Mouse (Mus musculus) intestine, embryonic 15.5 days (tissue): ENCODE data around the gene Olfr464. TPM values are rescaled to one million over a fixed set of nuclear protein-coding genes. Genes with fewer than 3 reads are reported as not detected.
A peak's percentile ranks its signal among the peaks of the same experiment; 100 is the strongest.
"Not testable (repeated sequence)": the region's sequence is repeated elsewhere in the genome, so short reads cannot be mapped to it uniquely, and the experiment has no call there.

ENCODE experiments used
- ATAC-seq: fragments of 200-750 bp; cut with Nextera tagmentation; 2 replicates; pipeline ENCODE4 v1.8.0; 2017; ENCODE audit warnings: moderate TSS enrichment, moderate library complexity
- H3K27ac ChIP-seq: fragments of 300-500 bp; sonication (generic); 2 replicates; pipeline ENCODE4 v1.5.1; 2015; ENCODE audit warnings: mild to moderate bottlenecking, inconsistent platforms
- H3K27me3 ChIP-seq: fragments of 300-500 bp; sonication (generic); replicated peaks from 2 replicates; pipeline ENCODE4 v1.6.1; 2015; ENCODE audit warnings: inconsistent platforms
- H3K36me3 ChIP-seq: fragments of 300-500 bp; sonication (generic); 2 replicates; pipeline ENCODE4 v1.6.1; 2015; ENCODE audit warnings: inconsistent platforms
- H3K4me1 ChIP-seq: fragments of 300-500 bp; sonication (generic); replicated peaks from 2 replicates; pipeline ENCODE4 v1.6.1; 2015; ENCODE audit warnings: inconsistent platforms
- H3K4me2 ChIP-seq: fragments of 300-500 bp; sonication (generic); replicated peaks from 2 replicates; pipeline ENCODE4 v1.6.1; 2015; ENCODE audit warnings: mild to moderate bottlenecking, inconsistent platforms
- H3K4me3 ChIP-seq: fragments of 300-500 bp; sonication (generic); replicated peaks from 2 replicates; pipeline ENCODE4 v1.5.1; 2015; ENCODE audit warnings: inconsistent platforms
- H3K9ac ChIP-seq: fragments of 300-500 bp; sonication (generic); 2 replicates; pipeline ENCODE4 v1.6.1; 2015; ENCODE audit warnings: inconsistent platforms
- H3K9me3 ChIP-seq: fragments of 300-500 bp; sonication (generic); 2 replicates; pipeline ENCODE4 v1.6.1; 2016; ENCODE audit warnings: inconsistent platforms
- WGBS: fragments of 180-500 bp; shearing (Covaris S2); methylation state at CpG from one replicate; pipeline ENCODE4 v1.1.7; 2015; 5-methylcytosine and 5-hydroxymethylcytosine counted together
- polyA plus RNA-seq: library from polyadenylated mRNA; unstranded; fragments of >200 nt; fragmentation: Nextera tagmentation; extraction: Ambion mirVana; gene quantifications from 2 replicates; pipeline ENCODE4 v1.2.1, GENCODE M21; 2015

The Olfr464 gene
- polyA plus RNA-seq, 1 experiment from 2014 or later: not detected

DNA sequence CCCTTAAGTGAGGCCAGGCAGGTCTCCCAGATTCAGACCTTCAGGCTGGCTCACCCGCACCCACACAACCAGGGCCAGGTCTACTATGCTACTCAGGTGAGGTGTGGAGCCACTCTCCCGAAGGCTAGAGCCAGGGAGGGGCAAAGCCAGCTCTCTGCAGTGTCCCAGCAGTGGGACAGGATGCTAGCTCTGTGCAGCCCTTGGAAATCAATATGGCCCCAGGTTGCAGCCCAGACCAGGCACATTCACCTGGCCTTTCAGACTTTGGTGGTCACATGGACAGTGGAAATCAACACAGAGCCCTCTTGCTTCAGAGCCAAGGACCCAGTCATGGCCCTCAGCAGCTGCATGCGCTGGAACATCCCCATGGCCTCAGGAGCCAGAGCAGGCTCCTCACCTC lies 16.4 kb downstream of the Olfr464 start:
- no peak overlapping the region for H3K9ac ChIP-seq
- H3K4me2 ChIP-seq: no peak overlapping the region
- no peaks in the 10 kb centered on the region for H3K27me3 ChIP-seq
- H3K27ac ChIP-seq: no peak overlapping the region
- no peak overlapping the region for H3K4me3 ChIP-seq
- H3K36me3 ChIP-seq: no peaks in the 10 kb centered on the region
- no peak for ATAC-seq
- 84% methylated on average over 3 of the region's 3 CpGs for WGBS
- no peaks in the 10 kb centered on the region for H3K9me3 ChIP-seq
- no peaks in the 10 kb centered on the region for H3K4me1 ChIP-seq

DNA sequence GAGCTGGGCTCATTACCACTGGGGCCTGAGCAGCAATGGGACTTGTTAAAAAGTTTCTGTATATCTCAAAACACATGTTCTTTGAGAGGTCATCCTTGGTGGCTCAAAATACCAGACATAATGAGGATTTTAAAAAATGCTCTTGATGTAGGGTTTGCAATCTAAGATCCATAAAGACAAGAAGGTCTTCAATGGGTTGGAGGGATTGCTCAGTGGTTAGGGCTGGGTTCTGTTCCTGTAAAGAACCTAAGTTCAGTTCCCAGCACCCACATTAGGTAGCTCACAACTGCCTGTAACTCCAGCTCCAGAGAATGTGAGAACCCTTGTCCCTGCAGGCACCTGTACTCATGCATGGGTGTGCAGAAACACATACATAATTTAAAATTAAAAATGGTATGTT lies 23.5 kb downstream of the Olfr464 start, which contains the start of gene Olfr463:
Olfr463 (minus strand) TSS at position 101 of the 400 bp plus-strand sequence.
- Histone ChIP-seq H3K27ac (no peak within 1 kb of the TSS), H3K9ac (no peak within 1 kb of the TSS), H3K4me3 (no peak within 1 kb of the TSS), H3K27me3 (no peaks in the 10 kb centered on the region), H3K4me2 (no peak within 1 kb of the TSS), H3K36me3 (no peaks in the 10 kb centered on the region), H3K9me3 (no peaks in the 10 kb centered on the region), H3K4me1 (no peaks in the 10 kb centered on the region)
- no peak for ATAC-seq

GRCm38 (mm10) chr11:87892168-87892567 lies 28.6 kb downstream of the Olfr464 start, which contains the start of gene Olfr462:
Gene Olfr462 (minus strand): TSS chr11:87892268.
- Histone ChIP-seq H3K4me3 (no peak within 1 kb of the TSS), H3K4me1 (no peaks in the 10 kb centered on the region), H3K4me2 (no peak within 1 kb of the TSS), H3K9ac (no peak within 1 kb of the TSS), H3K9me3 (no peaks in the 10 kb centered on the region), H3K27me3 (no peaks in the 10 kb centered on the region), H3K36me3 (no peaks in the 10 kb centered on the region), H3K27ac (no peak within 1 kb of the TSS)
- ATAC-seq: no peak
- 87% methylated on average over 6 of the region's 6 CpGs for WGBS

- ATAC-seq: no peak
- Histone ChIP-seq H3K9ac (no peak overlapping the region), H3K9me3 (no peaks in the 10 kb centered on the region), H3K4me2 (no peak overlapping the region), H3K36me3 (no peaks in the 10 kb centered on the region), H3K27ac (no peak overlapping the region), H3K4me3 (no peak overlapping the region), H3K4me1 (0 out of 2 replicates have a peak, but pooled peaks cover 3% of the 10 kb centered on the region), H3K27me3 (no peaks in the 10 kb centered on the region)
- WGBS: 76% methylated on average over 5 of the region's 5 CpGs
Observed at GRCm38 (mm10) chr11:87884856-87885255, 35.9 kb downstream of the Olfr464 start.

GRCm38 (mm10) chr11:87883493-87883892 lies 37.3 kb downstream of the Olfr464 start:
- Histone ChIP-seq H3K4me3 (no peak overlapping the region), H3K9me3 (no peaks in the 10 kb centered on the region), H3K36me3 (no peaks in the 10 kb centered on the region), H3K4me2 (no peak overlapping the region), H3K9ac (no peak overlapping the region), H3K27ac (no peak overlapping the region), H3K27me3 (no peaks in the 10 kb centered on the region), H3K4me1 (0 out of 2 replicates have a peak, but pooled peaks cover 3% of the 10 kb centered on the region)
- WGBS: 48% methylated on average over 5 of the region's 5 CpGs
- ATAC-seq: no peak

DNA sequence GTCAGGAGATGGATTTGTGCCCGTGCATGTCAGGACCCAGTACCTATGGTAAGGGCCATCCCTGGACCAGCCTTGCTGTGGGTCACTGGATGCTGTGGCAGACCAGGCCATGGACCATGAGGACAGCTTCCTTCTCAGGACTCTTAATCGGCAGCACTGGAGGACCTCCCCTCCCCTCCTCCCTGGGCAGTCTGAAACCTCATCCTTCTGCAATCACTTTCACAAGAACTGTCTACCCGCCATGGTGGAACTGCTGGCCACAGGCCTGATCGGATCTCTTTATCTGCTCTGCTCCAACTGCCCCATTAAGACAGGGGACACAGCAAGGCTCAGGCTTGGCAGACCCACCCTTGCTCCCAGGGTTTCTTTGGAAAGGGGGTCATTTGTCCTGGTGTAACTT lies 39.1 kb downstream of the Olfr464 start:
- no peak for ATAC-seq
- no peaks in the 10 kb centered on the region for H3K27me3 ChIP-seq
- H3K4me1 ChIP-seq: 0 out of 2 replicates have a peak, but pooled peaks cover 3% of the 10 kb centered on the region
- no peak overlapping the region for H3K4me2 ChIP-seq
- no peak overlapping the region for H3K27ac ChIP-seq
- 62% methylated on average over 4 of the region's 4 CpGs for WGBS
- H3K9ac ChIP-seq: no peak overlapping the region
- no peaks in the 10 kb centered on the region for H3K36me3 ChIP-seq
- no peaks in the 10 kb centered on the region for H3K9me3 ChIP-seq
- H3K4me3 ChIP-seq: no peak overlapping the region

DNA sequence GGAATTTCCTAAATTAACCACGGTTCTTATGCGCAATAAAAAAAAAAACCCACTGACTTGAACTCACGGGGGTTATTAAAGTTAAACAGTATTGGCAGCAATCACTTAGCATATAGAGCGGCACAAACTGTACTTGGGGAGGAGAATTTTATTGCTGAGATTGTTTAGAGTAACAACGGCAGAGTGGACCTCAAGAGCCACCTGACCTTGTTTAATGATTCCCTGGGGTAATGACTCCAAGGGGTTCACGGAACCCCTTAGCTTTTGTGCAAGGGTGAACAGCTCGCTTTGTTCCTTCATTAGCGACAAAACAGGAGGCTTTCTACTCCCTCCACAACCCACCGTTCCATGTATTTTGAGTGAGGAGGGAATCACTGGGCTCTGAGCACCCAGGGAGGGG lies 40.9 kb downstream of the Olfr464 start:
- Histone ChIP-seq H3K4me2 (0 out of 2 replicates have a peak overlapping the region, but pooled peaks have one; percentile 20), H3K9ac (no peak overlapping the region)
- 42% methylated on average over 9 of the region's 9 CpGs for WGBS

DNA sequence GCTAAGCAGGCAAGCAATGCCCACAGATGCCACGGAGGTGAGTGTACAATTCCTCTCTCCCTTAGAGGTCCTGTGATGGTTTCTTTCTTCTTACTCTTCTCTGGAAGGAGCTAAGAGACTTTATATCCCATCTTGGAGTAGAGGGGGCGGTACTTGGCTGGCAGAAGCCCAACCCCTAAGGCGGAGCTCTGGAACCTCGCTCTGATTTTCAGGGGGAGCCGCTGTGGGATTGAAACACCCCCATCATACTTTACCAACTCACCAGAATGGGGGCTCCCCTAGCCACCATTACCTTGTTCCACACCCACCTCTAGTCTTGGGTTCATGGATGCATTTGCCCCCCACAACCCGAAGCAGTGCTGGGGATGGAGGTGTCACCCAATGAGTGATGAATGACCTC lies 45.3 kb downstream of the Olfr464 start, which contains the start of gene Epx:
Epx (minus strand) TSS at position 101 of the 400 bp plus-strand sequence.
- Histone ChIP-seq H3K27me3 (no peaks in the 10 kb centered on the region; the same call in 1 of the 2 replicates), H3K4me2 (no peak within 1 kb of the TSS), H3K4me1 (0 out of 2 replicates have a peak, but pooled peaks cover 3% of the 10 kb centered on the region), H3K36me3 (no peaks in the 10 kb centered on the region), H3K9me3 (no peaks in the 10 kb centered on the region), H3K9ac (no peak within 1 kb of the TSS), H3K27ac (no peak within 1 kb of the TSS), H3K4me3 (no peak within 1 kb of the TSS)
- ATAC-seq: no peak
- WGBS: 74% methylated on average over 6 of the region's 6 CpGs

More for the DNA sequence above, 40.9 kb downstream of the Olfr464 start:
- Histone ChIP-seq H3K4me3 (no peak overlapping the region), H3K27me3 (no peaks in the 10 kb centered on the region; the same call in 1 of the 2 replicates), H3K9me3 (no peaks in the 10 kb centered on the region), H3K27ac (no peak overlapping the region), H3K4me1 (0 out of 2 replicates have a peak, but pooled peaks cover 3% of the 10 kb centered on the region), H3K36me3 (no peaks in the 10 kb centered on the region)
- ATAC-seq: peak; percentile 67

DNA sequence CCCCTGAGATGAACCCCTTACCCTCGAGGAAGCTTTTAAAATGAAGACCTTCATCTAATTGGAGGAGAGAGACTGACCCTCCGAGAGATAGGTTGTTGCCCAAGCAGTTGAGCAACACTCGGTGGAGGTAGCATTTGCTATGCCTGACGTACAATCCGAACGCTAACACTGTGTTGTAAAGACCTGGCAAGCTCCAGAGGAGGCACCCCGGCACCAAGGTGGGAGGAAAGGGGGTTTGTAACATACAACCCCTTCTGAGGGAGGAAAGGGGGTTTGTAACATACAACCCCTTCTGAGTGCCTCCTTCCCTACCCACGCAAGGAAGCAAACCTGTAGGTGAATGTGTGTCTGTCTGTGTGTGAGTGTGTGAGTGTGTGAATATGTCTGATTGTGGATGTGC lies 49.0 kb downstream of the Olfr464 start:
- no peak for ATAC-seq
- WGBS: 34% methylated on average over 8 of the region's 8 CpGs

DNA sequence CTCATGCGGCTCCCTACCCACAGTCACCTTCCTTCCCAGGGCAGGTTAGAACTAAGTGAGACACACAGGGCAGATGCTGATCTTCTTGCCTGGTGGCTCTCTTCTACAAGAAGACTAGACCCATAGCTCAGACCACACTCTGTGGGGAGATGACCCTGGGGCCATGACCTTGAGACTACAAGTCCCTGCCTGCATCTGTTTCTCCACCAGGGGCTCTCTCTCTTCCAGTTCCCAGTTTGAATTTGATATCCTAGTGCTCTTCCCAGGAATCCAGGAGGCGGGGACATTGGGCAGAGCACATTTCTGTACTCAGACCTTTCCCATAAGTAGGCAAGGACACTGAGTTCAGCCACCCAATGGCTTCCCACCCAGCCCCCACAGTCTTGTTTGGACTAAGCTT lies 50.7 kb downstream of the Olfr464 start:
- H3K9ac ChIP-seq: no peak overlapping the region
- no peaks in the 10 kb centered on the region for H3K36me3 ChIP-seq
- no peak overlapping the region for H3K4me2 ChIP-seq
- 74% methylated on average over 2 of the region's 2 CpGs for WGBS
- no peaks in the 10 kb centered on the region for H3K27me3 ChIP-seq
- ATAC-seq: no peak
- H3K9me3 ChIP-seq: no peaks in the 10 kb centered on the region
- no peak overlapping the region for H3K27ac ChIP-seq
- H3K4me3 ChIP-seq: no peak overlapping the region
- no peaks in the 10 kb centered on the region for H3K4me1 ChIP-seq

More for the DNA sequence above, 49.0 kb downstream of the Olfr464 start:
- no peaks in the 10 kb centered on the region for H3K4me1 ChIP-seq
- H3K4me2 ChIP-seq: no peak overlapping the region
- H3K36me3 ChIP-seq: no peaks in the 10 kb centered on the region
- no peak overlapping the region for H3K27ac ChIP-seq
- no peak overlapping the region for H3K4me3 ChIP-seq
- H3K27me3 ChIP-seq: no peaks in the 10 kb centered on the region; the same call in 1 of the 2 replicates
- no peak overlapping the region for H3K9ac ChIP-seq
- H3K9me3 ChIP-seq: no peaks in the 10 kb centered on the region

- H3K4me2 ChIP-seq, H3K36me3 ChIP-seq, H3K27ac ChIP-seq, ATAC-seq, H3K4me1 ChIP-seq, H3K9ac ChIP-seq, H3K27me3 ChIP-seq, H3K9me3 ChIP-seq, H3K4me3 ChIP-seq: not testable (repeated sequence)
- 80% methylated on average over 1 of the region's 2 CpGs for WGBS
Observed at GRCm38 (mm10) chr11:87866891-87867290, 53.9 kb downstream of the Olfr464 start.
